Mouse (Mus musculus): ENCODE measurements around the gene Rpl23a. TPM values are rescaled to one million over a fixed set of nuclear protein-coding genes. Genes with fewer than 3 reads are reported as not detected.
A peak's percentile ranks its signal among the peaks of the same experiment; 100 is the strongest.

The Rpl23a gene
- total and polyA plus RNA-seq, 2 experiments from 2014 or later = 469 to 906 TPM

DNA sequence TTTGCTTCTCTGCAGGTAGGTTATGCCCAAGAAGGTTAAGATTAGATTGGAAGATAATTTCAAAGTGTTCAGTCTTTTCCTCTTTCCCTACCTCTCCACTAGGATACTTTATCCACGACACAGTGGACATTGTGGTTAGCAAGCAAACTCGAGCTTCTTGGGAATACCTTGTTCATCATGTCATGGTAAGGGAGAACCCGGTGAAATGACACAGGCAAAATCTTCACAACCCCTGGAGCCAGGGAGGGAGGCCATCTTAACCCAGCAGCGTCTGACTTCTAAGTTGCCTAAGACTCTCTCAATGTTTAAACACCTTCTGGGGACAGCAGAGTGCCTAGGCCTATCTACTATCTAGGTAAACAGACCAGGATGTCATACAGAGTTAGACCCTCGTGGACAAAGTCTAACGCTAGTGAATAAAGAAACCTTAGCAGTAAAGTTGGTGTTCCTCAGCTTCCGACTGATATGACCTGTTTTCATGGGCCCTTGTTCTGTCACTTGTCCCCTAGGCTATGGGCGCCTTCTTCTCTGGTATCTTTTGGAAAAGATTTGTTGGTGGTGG lies 3.9 kb downstream of the Rpl23a start:
- Histone ChIP-seq H3K4me2 (ENCODE audit: low read depth, low read length) (peak overlapping the region; percentile 59), H3K4me1 (ENCODE audit: insufficient read depth, low read length) (peaks cover 17% of the 10 kb centered on the region), H3K36me3 (ENCODE audit: insufficient read depth, low read length) (peaks cover 22% of the 10 kb centered on the region), H3K27me3 (ENCODE audit: insufficient read depth, low read length) (no peaks in the 10 kb centered on the region), H3K9me3 (ENCODE audit: low read length) (no peaks in the 10 kb centered on the region), H3K27ac (peak overlapping the region; percentile 91; the same call in 1 of the 2 replicates), H3K9ac (replicated peaks; ENCODE audit: low read length) (no peak overlapping the region; the same call in 1 of the 2 replicates), H3K4me3 (ENCODE audit: low read length) (peak overlapping the region; percentile 55)
- WGBS = 29% methylated on average over 8 of the region's 8 CpGs
- no peak for ATAC-seq
- no peak for TF ChIP-seq CTCF (IDR thresholded peaks at IDR 0.05; ENCODE audit: low read depth)
- DNase-seq (ENCODE audit: low spot score) = no peak

DNA sequence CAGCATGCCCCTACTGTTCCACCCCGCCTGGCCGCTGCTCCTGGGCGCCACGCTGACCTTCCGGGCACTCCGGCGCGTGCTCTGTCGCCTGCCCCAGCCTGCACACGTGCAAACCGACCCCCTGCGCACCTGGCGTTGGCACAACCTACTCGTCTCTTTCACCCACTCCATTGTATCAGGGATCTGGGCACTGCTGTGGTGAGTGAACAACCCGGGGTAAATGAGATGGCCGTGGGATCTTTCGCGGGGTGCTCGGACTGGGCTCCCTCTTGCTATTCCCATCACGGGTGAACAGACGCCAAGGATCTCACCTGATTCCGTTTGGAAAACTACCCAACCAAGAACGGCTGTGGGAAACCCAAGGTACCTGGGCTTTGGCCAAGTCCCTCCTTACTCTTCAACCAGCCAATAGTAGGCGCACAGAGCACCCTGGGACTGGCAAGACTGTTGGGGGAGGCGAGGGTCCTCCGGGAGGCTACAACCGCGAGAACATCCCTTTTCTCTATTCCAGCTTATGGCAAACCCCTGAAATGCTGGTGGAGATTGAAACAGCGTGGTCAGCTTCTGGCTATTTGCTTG lies 4.4 kb downstream of the Rpl23a start:
- TF ChIP-seq CTCF (IDR thresholded peaks at IDR 0.05; ENCODE audit: low read depth) = peak; percentile 26; the same call in 1 of the 2 replicates
- H3K36me3 ChIP-seq (ENCODE audit: insufficient read depth, low read length) = peaks cover 22% of the 10 kb centered on the region
- peaks cover 17% of the 10 kb centered on the region for H3K4me1 ChIP-seq (ENCODE audit: insufficient read depth, low read length)
- H3K27ac ChIP-seq = peak overlapping the region; percentile 91
- 3% methylated on average over 29 of the region's 29 CpGs for WGBS
- H3K27me3 ChIP-seq (ENCODE audit: insufficient read depth, low read length) = no peaks in the 10 kb centered on the region
- H3K4me2 ChIP-seq (ENCODE audit: low read depth, low read length) = peak overlapping the region; percentile 59
- peak overlapping the region; percentile 67 for H3K9ac ChIP-seq (replicated peaks; ENCODE audit: low read length)
- ATAC-seq (peak; percentile 36), DNase-seq (ENCODE audit: low spot score) (peak; percentile 89)
- H3K9me3 ChIP-seq (ENCODE audit: low read length) = no peaks in the 10 kb centered on the region
- peak overlapping the region; percentile 55 for H3K4me3 ChIP-seq (ENCODE audit: low read length)

DNA sequence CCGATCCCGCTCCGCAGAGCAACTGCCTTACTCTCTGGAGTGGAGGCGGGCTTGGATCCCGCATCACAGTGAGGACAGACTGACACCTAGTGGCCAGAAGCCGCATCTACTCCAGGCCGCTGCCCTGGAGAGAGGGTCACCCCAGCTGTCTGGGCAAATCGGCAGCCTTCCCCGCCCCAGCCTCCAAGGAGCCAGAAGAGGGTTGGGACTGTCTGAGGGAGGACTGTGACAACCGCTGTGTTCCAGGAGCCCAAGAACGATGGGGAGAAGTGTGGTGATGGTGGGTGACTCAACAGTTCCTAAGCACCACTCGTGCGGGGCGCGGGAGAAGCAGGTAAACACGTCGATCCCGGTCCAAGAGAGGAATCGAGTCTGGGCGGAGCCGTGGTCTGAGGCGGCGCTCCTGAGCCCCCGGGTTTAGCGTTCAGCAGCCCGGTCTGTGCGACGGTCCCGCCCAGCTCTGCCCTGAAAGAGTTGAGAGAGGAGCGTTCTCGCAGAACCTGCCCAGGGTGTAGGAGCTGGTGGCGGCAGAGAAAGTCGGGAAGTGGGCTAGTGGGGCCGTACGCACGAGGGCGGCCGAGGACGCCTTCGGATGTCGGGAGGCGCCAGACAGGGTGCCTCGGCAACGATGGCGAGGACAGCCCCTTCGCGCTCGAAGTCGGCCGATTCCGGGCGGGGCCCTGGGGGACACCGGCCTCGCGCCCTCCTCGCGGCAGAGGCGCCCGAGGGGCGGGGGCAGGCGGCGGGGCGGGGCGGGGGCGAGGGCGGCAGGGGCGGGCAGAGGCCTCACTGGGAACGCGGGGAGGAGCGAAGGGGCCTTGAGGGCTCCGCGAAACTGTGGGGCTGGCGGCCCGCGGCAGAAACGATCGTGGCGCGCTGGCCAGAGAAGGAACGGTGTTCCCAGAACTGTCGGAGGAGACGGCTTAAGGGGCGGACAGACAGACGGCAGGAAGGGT lies 5.2 kb downstream of the Rpl23a start:
- 3% methylated on average over 59 of the region's 84 CpGs for WGBS
- H3K9ac ChIP-seq (replicated peaks; ENCODE audit: low read length) = peak overlapping the region; percentile 67
- peak overlapping the region; percentile 55 for H3K4me3 ChIP-seq (ENCODE audit: low read length)
- ATAC-seq = peak; percentile 84
- no peaks in the 10 kb centered on the region for H3K9me3 ChIP-seq (ENCODE audit: low read length)
- DNase-seq (ENCODE audit: low spot score) = peak; percentile 97
- TF ChIP-seq CTCF (IDR thresholded peaks at IDR 0.05; ENCODE audit: low read depth) = peak; percentile 99
- H3K27me3 ChIP-seq (ENCODE audit: insufficient read depth, low read length) = no peaks in the 10 kb centered on the region
- H3K36me3 ChIP-seq (ENCODE audit: insufficient read depth, low read length) = peaks cover 22% of the 10 kb centered on the region
- peak overlapping the region; percentile 59 for H3K4me2 ChIP-seq (ENCODE audit: low read depth, low read length)
- H3K4me1 ChIP-seq (ENCODE audit: insufficient read depth, low read length) = peaks cover 17% of the 10 kb centered on the region
- H3K27ac ChIP-seq = peak overlapping the region; percentile 91

DNA sequence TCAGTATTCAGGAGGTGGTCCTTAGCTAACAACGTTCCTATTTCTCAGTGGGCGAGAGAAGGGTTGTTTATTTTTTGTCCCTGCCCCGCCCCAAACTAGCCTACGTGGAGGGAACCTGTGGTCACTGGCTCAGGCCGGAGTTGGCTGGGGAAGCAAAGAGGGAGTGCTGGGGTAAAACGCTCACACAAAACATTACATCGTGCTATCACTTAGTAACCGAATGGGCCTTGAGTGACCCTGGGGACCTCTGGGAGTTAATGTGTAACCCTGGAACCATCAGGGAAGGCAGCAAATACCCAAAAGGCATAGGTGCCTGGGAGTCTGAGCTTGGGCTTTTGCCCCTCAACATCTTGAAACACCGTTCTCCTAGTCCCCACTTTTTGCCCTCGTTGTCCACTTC lies 5.9 kb downstream of the Rpl23a start:
- 2% methylated on average over 10 of the region's 10 CpGs for WGBS
- H3K4me2 ChIP-seq (ENCODE audit: low read depth, low read length) = peak overlapping the region; percentile 59
- H3K9ac ChIP-seq (replicated peaks; ENCODE audit: low read length) = 0 out of 2 replicates have a peak overlapping the region, but pooled peaks have one; percentile 9
- peaks cover 17% of the 10 kb centered on the region for H3K4me1 ChIP-seq (ENCODE audit: insufficient read depth, low read length)
- peak overlapping the region; percentile 55 for H3K4me3 ChIP-seq (ENCODE audit: low read length)
- TF ChIP-seq CTCF (IDR thresholded peaks at IDR 0.05; ENCODE audit: low read depth) = no peak
- H3K27me3 ChIP-seq (ENCODE audit: insufficient read depth, low read length) = no peaks in the 10 kb centered on the region
- no peak for DNase-seq (ENCODE audit: low spot score)
- no peak for ATAC-seq
- H3K36me3 ChIP-seq (ENCODE audit: insufficient read depth, low read length) = peaks cover 22% of the 10 kb centered on the region
- H3K9me3 ChIP-seq (ENCODE audit: low read length) = no peaks in the 10 kb centered on the region
- H3K27ac ChIP-seq = peak overlapping the region; percentile 91

DNA sequence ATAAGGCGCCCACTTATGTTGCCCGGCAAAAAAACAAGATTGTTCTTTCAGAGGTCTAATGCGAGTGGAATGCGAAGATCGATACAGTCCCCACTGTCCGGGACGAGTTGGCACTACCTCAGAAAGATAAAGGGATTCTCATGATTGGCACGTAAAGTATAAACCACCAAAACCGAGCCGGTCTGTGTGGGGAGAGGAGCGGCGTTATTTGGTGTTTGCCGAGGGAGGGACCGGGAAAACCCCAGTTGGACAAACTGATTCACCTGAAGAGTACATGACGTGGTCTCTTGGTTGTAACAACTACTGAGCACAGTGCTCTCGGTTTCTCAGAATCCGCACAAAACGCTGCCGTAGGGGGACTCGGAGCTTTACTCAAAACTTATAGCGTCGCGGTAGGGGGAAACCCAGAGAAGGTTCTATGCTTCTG lies 6.5 kb downstream of the Rpl23a start:
- Histone ChIP-seq H3K9me3 (ENCODE audit: low read length) (no peaks in the 10 kb centered on the region), H3K27ac (peak overlapping the region; percentile 91; the same call in 1 of the 2 replicates), H3K4me1 (ENCODE audit: insufficient read depth, low read length) (peaks cover 14% of the 10 kb centered on the region), H3K9ac (replicated peaks; ENCODE audit: low read length) (peak overlapping the region; percentile 46; the same call in 1 of the 2 replicates), H3K36me3 (ENCODE audit: insufficient read depth, low read length) (peaks cover 22% of the 10 kb centered on the region), H3K27me3 (ENCODE audit: insufficient read depth, low read length) (no peaks in the 10 kb centered on the region), H3K4me3 (ENCODE audit: low read length) (peak overlapping the region; percentile 55), H3K4me2 (ENCODE audit: low read depth, low read length) (peak overlapping the region; percentile 59)
- 1% methylated on average over 23 of the region's 23 CpGs for WGBS
- no peak for TF ChIP-seq CTCF (IDR thresholded peaks at IDR 0.05; ENCODE audit: low read depth)
- ATAC-seq (no peak), DNase-seq (ENCODE audit: low spot score) (no peak)

DNA sequence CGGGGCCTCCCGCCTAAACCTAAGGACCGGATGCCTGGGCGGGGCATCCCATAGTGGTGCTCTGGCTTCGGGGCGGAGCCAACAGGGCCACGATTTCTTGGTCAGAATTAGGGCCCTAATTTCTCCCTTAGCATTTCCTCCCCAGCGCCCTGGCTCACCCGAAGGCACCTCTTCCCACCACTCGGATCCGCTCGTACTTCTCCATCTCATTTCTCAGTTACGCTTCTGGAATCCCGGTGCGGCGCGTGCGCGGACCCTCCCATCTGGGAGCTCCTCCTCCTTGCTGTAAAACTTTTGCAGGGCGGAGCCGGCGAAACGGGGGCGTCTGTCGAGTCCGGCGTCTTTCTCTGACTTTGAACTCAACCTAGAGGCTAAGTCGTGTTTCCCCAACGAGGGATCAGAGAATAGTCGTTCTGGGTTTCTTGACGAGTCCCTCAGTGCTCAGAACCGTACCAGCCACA lies 7.0 kb downstream of the Rpl23a start, which contains the start of the genes Nek8 and Tlcd1:
TSS of gene Nek8 (minus strand) at position 274 of the 461 bp plus-strand sequence.
TSS of gene Tlcd1 (plus strand) at position 310 of the 461 bp plus-strand sequence.
- Histone ChIP-seq H3K4me1 (ENCODE audit: insufficient read depth, low read length) (peaks cover 9% of the 10 kb centered on the region; the same call in 1 of the 2 replicates), H3K27me3 (ENCODE audit: insufficient read depth, low read length) (no peaks in the 10 kb centered on the region), H3K9ac (replicated peaks; ENCODE audit: low read length) (peak within 1 kb of the TSS; percentile 46), H3K4me2 (ENCODE audit: low read depth, low read length) (peak within 1 kb of the TSS; percentile 59), H3K27ac (peak within 1 kb of the TSS; percentile 91), H3K9me3 (ENCODE audit: low read length) (no peaks in the 10 kb centered on the region), H3K4me3 (ENCODE audit: low read length) (peak within 1 kb of the TSS; percentile 55), H3K36me3 (ENCODE audit: insufficient read depth, low read length) (peaks cover 20% of the 10 kb centered on the region)
- DNase-seq (ENCODE audit: low spot score) = peak; percentile 90
- TF ChIP-seq CTCF (IDR thresholded peaks at IDR 0.05; ENCODE audit: low read depth) = no peak
- peak; percentile 64 for ATAC-seq
- WGBS = under 1% methylated on average over 32 of the region's 32 CpGs

All from hindbrain, postnatal 0 days (tissue).